23 mouse cellular contexts compared by ENCODE assay signal in the genomic region with DNA sequence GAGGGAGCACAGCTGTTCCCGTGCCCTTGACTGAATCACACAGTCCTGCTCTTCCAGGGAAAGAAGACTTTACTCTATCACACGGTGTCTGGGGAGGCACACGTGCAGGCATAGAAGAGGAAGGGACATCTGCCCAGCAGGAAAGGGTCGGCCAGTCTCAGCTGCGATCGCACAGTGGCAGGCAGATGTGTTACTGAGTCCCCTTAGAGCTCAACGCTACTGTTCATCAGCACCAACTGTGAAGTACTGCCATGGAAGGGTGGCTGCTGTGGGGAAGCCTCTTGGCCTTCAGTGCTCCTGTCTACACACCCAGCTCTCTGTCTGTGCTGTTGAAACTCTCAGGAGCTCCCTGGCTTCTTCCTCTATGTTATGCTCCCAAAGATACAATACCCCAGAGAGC. TPM values are rescaled to one million over a fixed set of nuclear protein-coding genes. Genes with fewer than 3 reads are reported as not detected.
A peak's percentile ranks its signal among the peaks of the same experiment; 100 is the strongest.
DNase-seq lines count a peak whose midpoint lies in the region; ATAC-seq and TF ChIP-seq lines count a peak whose summit lies in the region.
"Had no signal": no experiment of that assay in that cellular context is flagged by ENCODE, and none has a peak within 500 bp of the region (broad histone marks: within the 10 kb centered on the region; RNA-seq: fewer than 3 reads in every experiment).

No protein-coding gene starts in this region.

- H3K4me2 ChIP-seq in heart, postnatal 0 days (ENCODE audit: low read depth, low read length), result no peak overlapping the region
- H3K4me2 ChIP-seq in neural tube, embryonic 11.5 days (ENCODE audit: low read depth), result no peak overlapping the region
- no peak overlapping the region for H3K4me2 ChIP-seq in neural tube, embryonic 15.5 days
- H3K4me2 ChIP-seq: embryonic facial prominence, embryonic 13.5 days; embryonic facial prominence, embryonic 15.5 days; forebrain, embryonic 12.5 days had no signal

- H3K27ac ChIP-seq in heart, embryonic 10.5 days, result no peak overlapping the region
- H3K27ac ChIP-seq in heart, postnatal 0 days (ENCODE audit: low read depth), result peak overlapping the region; percentile 7
- no peak overlapping the region for H3K27ac ChIP-seq in neural tube, embryonic 11.5 days (ENCODE audit: low read depth, low read length)
- H3K27ac ChIP-seq in neural tube, embryonic 15.5 days (replicated peaks), result no peak overlapping the region
- H3K27ac ChIP-seq: embryonic facial prominence, embryonic 13.5 days; embryonic facial prominence, embryonic 15.5 days; forebrain, embryonic 10.5 days; forebrain, embryonic 12.5 days had no signal

- TF ChIP-seq CTCF in heart, postnatal 0 days (IDR thresholded peaks at IDR 0.05; ENCODE audit: low read depth), result no peak

- 0 out of 2 replicates have a peak overlapping the region, but pooled peaks have one; percentile 1 for H3K4me3 ChIP-seq in heart, embryonic 10.5 days
- no peak overlapping the region for H3K4me3 ChIP-seq in heart, postnatal 0 days (ENCODE audit: low read depth, low read length)
- H3K4me3 ChIP-seq in neural tube, embryonic 11.5 days (ENCODE audit: low read depth, low read length), result no peak overlapping the region
- H3K4me3 ChIP-seq in neural tube, embryonic 15.5 days (replicated peaks), result no peak overlapping the region
- H3K4me3 ChIP-seq: embryonic facial prominence, embryonic 13.5 days; embryonic facial prominence, embryonic 15.5 days; erythroblast, embryonic 14.5 days; forebrain, embryonic 10.5 days; forebrain, embryonic 12.5 days had no signal

- no peak for TF ChIP-seq EP300 in heart, postnatal 0 days (IDR thresholded peaks at IDR 0.05; ENCODE audit: low read depth)

- H3K36me3 ChIP-seq in heart, embryonic 10.5 days, result no peaks in the 10 kb centered on the region
- H3K36me3 ChIP-seq in heart, postnatal 0 days (replicated peaks; ENCODE audit: control insufficient read depth, insufficient read depth, low read length), result no peaks in the 10 kb centered on the region
- H3K36me3 ChIP-seq in neural tube, embryonic 11.5 days (ENCODE audit: control insufficient read depth, insufficient read depth, low read length), result no peaks in the 10 kb centered on the region
- no peaks in the 10 kb centered on the region for H3K36me3 ChIP-seq in neural tube, embryonic 15.5 days
- H3K36me3 ChIP-seq: embryonic facial prominence, embryonic 13.5 days; embryonic facial prominence, embryonic 15.5 days; forebrain, embryonic 10.5 days; forebrain, embryonic 12.5 days had no signal

- 54% methylated on average over 7 of the region's 7 CpGs for WGBS in heart, embryonic 10.5 days
- 47% methylated on average over 7 of the region's 7 CpGs for WGBS in heart, postnatal 0 days
- WGBS in neural tube, embryonic 11.5 days, result 75% methylated on average over 7 of the region's 7 CpGs
- WGBS in neural tube, embryonic 15.5 days, result 74% methylated on average over 7 of the region's 7 CpGs

- ATAC-seq in heart, postnatal 0 days (ENCODE audit: insufficient read depth, low read depth), result no peak
- no peak for ATAC-seq in neural tube, embryonic 11.5 days (ENCODE audit: insufficient read depth, low FRiP score, low TSS enrichment)
- ATAC-seq in neural tube, embryonic 15.5 days (ENCODE audit: low FRiP score), result no peak
- ATAC-seq: forebrain, embryonic 14.5 days had no signal

- intact Hi-C loops in heart, postnatal 10 days (cut with DNase I), result no loop called here
- intact Hi-C loops in heart, postnatal 25 days (cut with DNase I), result no loop called here

- DNase-seq in heart, embryonic 10.5 days (ENCODE audit: low spot score), result peak; percentile 71
- DNase-seq in heart, postnatal 10 days, result no peak
- no peak for DNase-seq in heart, postnatal 0 days (ENCODE audit: low spot score)
- no peak for DNase-seq in heart, postnatal 25 days (ENCODE audit: low spot score)
- no peak for DNase-seq in neural tube, embryonic 11.5 days (ENCODE audit: low spot score)
- DNase-seq: adrenal gland, adult 2 months; adrenal gland, postnatal 10 days; adrenal gland, postnatal 25 days; cerebellum, adult 11 months; cerebellum, adult 18-20 months; cerebellum, adult 8-10 months; cerebellum, adult 9-11 months; cerebellum, postnatal 14 days; cerebellum, postnatal 36 days; embryo, embryonic 11 days had no signal

- peaks cover 13% of the 10 kb centered on the region for H3K4me1 ChIP-seq in heart, embryonic 10.5 days
- H3K4me1 ChIP-seq in heart, postnatal 0 days (ENCODE audit: control insufficient read depth, insufficient read depth), result peaks cover 17% of the 10 kb centered on the region
- H3K4me1 ChIP-seq in neural tube, embryonic 11.5 days (ENCODE audit: control insufficient read depth, insufficient read depth, low read length), result no peaks in the 10 kb centered on the region
- peaks cover 3% of the 10 kb centered on the region; the same call in 1 of the 2 replicates for H3K4me1 ChIP-seq in neural tube, embryonic 15.5 days
- H3K4me1 ChIP-seq: embryonic facial prominence, embryonic 13.5 days had no signal

- H3K9me3 ChIP-seq in heart, embryonic 10.5 days, result no peaks in the 10 kb centered on the region
- no peaks in the 10 kb centered on the region for H3K9me3 ChIP-seq in heart, postnatal 0 days (replicated peaks; ENCODE audit: control insufficient read depth, low read length)
- H3K9me3 ChIP-seq in neural tube, embryonic 11.5 days (ENCODE audit: control insufficient read depth, low read length), result no peaks in the 10 kb centered on the region
- H3K9me3 ChIP-seq in neural tube, embryonic 15.5 days (replicated peaks), result no peaks in the 10 kb centered on the region
- H3K9me3 ChIP-seq: embryonic facial prominence, embryonic 13.5 days; embryonic facial prominence, embryonic 15.5 days; forebrain, embryonic 10.5 days; forebrain, embryonic 12.5 days had no signal

- H3K27me3 ChIP-seq in heart, embryonic 10.5 days (ENCODE audit: insufficient read depth, poor library complexity, severe bottlenecking), result 0 out of 2 replicates have a peak, but pooled peaks cover 2% of the 10 kb centered on the region
- no peaks in the 10 kb centered on the region for H3K27me3 ChIP-seq in heart, postnatal 0 days (ENCODE audit: control insufficient read depth, insufficient read depth, low read length)
- H3K27me3 ChIP-seq in neural tube, embryonic 11.5 days (ENCODE audit: control insufficient read depth, insufficient read depth, low read length), result no peaks in the 10 kb centered on the region
- H3K27me3 ChIP-seq in neural tube, embryonic 15.5 days (replicated peaks), result no peaks in the 10 kb centered on the region
- H3K27me3 ChIP-seq: embryonic facial prominence, embryonic 13.5 days; embryonic facial prominence, embryonic 15.5 days had no signal

- no peak overlapping the region for H3K9ac ChIP-seq in heart, postnatal 0 days (replicated peaks; ENCODE audit: low read depth, low read length)
- peak overlapping the region; percentile 10; the same call in 1 of the 2 replicates for H3K9ac ChIP-seq in neural tube, embryonic 11.5 days (ENCODE audit: low read length)
- no peak overlapping the region for H3K9ac ChIP-seq in neural tube, embryonic 15.5 days (replicated peaks)
- H3K9ac ChIP-seq: embryonic facial prominence, embryonic 13.5 days; embryonic facial prominence, embryonic 15.5 days; forebrain, embryonic 12.5 days had no signal

RNA-seq across cellular contexts. Expression of a gene that starts 21.4 kb away (rescaled TPM):
- 23.3 and 23.5 TPM in 2 replicates for polyA plus RNA-seq in heart, embryonic 10.5 days (2016; fragmentation: Nextera tagmentation; extraction: Ambion mirVana)
- total RNA-seq in heart, postnatal 10 days (2021), result 10 to 100 TPM; 15.0 to 17.1 TPM
- 1.2 and 1.5 TPM in 2 replicates for total RNA-seq in heart, postnatal 0 days (2014; rRNA removed; ENCODE audit: low replicate concordance)
- polyA plus RNA-seq in heart, postnatal 0 days (2015; fragmentation: Nextera tagmentation; extraction: Ambion mirVana), result 22.9 and 24.6 TPM in 2 replicates
- 10 to 100 TPM in 1 of 2 experiments, 1 to 10 TPM in 1; 10.0 to 12.6 TPM for total RNA-seq in heart, postnatal 25 days (2021)
- polyA plus RNA-seq in neural tube, embryonic 11.5 days (2014; fragmentation: Nextera tagmentation; extraction: Ambion mirVana), result 24.7 and 27.9 TPM in 2 replicates
- 55.3 and 60.2 TPM in 2 replicates for polyA plus RNA-seq in neural tube, embryonic 15.5 days (2015; fragmentation: Nextera tagmentation; extraction: Ambion mirVana)

RNA-seq across cellular contexts. Expression of a gene that starts 57.8 kb away (rescaled TPM):
- 1.7 and 7.0 TPM in 2 replicates for polyA plus RNA-seq in heart, embryonic 10.5 days (2016; fragmentation: Nextera tagmentation; extraction: Ambion mirVana)
- 1 to 10 TPM; 5.0 to 8.2 TPM for total RNA-seq in heart, postnatal 10 days (2021)
- total RNA-seq in heart, postnatal 0 days (2014; rRNA removed; ENCODE audit: low replicate concordance), result 15.0 and 831 TPM in 2 replicates
- 7.0 and 9.9 TPM in 2 replicates for polyA plus RNA-seq in heart, postnatal 0 days (2015; fragmentation: Nextera tagmentation; extraction: Ambion mirVana)
- 1 to 10 TPM; 1.6 to 2.2 TPM for total RNA-seq in heart, postnatal 25 days (2021)
- 0.66 and 1.8 TPM in 2 replicates for polyA plus RNA-seq in neural tube, embryonic 11.5 days (2014; fragmentation: Nextera tagmentation; extraction: Ambion mirVana)
- 2.3 and 128 TPM in 2 replicates for polyA plus RNA-seq in neural tube, embryonic 15.5 days (2015; fragmentation: Nextera tagmentation; extraction: Ambion mirVana)
- total RNA-seq: adrenal gland, postnatal 25 days; common myeloid progenitor, adult 5-6 weeks had no signal
- polyA plus RNA-seq: erythroblast, embryonic 14.5 days had no signal
